Mouse (Mus musculus): ENCODE data around the gene Abca12.

The Abca12 gene

GRCm38 (mm10) chr1:71414810-71415209 is at the start of gene Abca12:
Gene Abca12 (minus strand): TSS chr1:71414910.
- no peak for DNase-seq (ENCODE audit: low spot score)

GRCm38 (mm10) chr1:71457961-71458360 is 43.3 kb upstream of the Abca12 start:
- DNase-seq (ENCODE audit: low spot score) = no peak

- DNase-seq (ENCODE audit: low spot score) = no peak
Observed at GRCm38 (mm10) chr1:71447424-71447823, 32.7 kb upstream of the Abca12 start.

GRCm38 (mm10) chr1:71421741-71422333 is 7.1 kb upstream of the Abca12 start:
- DNase-seq (ENCODE audit: low spot score) = no peak

GRCm38 (mm10) chr1:71418467-71418866 is 3.8 kb upstream of the Abca12 start:
- no peak for DNase-seq (ENCODE audit: low spot score)

DNA sequence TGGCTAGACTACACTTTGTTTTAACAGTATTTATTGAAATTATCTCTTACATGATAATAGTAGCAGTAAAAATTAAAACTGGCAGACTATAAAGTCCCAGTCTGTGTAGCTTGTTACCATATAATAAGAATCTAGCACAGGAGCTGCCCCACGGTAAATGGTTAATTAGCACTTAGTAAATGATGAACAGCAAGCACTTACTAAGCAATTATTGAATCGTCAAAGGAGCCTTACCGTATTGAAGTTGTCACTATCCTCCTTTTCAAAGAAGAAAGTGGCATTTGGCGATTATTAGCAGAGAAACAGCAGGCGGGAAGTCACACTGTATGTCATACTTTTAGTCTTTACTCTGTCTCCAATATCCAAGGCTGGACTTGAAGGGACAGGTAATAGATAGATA is 3.2 kb upstream of the Abca12 start:
- no peak for DNase-seq (ENCODE audit: low spot score)

DNA sequence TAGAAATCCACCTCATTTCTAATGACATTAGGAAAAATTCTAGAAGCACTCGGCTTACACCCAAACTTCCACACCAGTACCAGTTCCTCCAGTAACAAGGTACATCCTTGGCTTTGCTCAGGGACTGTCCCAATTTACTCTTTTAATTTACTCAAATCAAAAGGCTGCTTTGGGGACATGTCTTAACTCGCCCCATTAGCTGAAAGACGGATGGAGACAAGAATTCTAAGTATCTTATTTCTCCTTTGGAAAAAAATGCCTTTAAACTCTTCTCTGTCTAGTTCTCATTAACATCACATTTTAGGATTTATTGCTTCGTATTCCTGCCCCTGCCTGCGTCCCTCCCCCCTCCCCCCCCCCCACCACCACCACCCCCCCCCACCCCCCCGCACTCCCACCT is 626 bp downstream of the Abca12 start:
- no peak for DNase-seq (ENCODE audit: low spot score)

DNA sequence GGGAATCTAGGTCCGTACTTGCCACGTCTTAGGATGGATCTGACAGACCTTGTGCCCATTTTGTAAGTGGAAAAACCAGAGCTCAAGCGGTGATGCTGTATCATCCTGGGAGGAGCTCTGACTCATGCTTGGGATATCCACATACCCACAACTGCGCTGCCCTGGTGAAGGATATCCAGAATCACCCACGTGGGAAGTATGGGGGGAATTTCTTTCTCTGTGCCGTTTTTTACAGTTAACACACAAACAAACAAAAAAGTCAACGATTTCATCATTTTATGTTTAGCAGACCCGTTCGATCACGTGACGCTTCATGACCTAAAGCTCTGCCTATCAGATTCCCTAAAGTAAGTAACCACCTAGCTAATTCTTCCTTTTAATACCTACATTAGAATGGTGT is 1.6 kb downstream of the Abca12 start:
- DNase-seq (ENCODE audit: low spot score) = no peak

- no peak for DNase-seq (ENCODE audit: low spot score)
Observed at GRCm38 (mm10) chr1:71407711-71408110, 7.0 kb downstream of the Abca12 start.

GRCm38 (mm10) chr1:71397635-71398034 is 17.1 kb downstream of the Abca12 start:
- DNase-seq (ENCODE audit: low spot score) = no peak

GRCm38 (mm10) chr1:71396105-71396504 is 18.6 kb downstream of the Abca12 start:
- DNase-seq (ENCODE audit: low spot score) = no peak

DNA sequence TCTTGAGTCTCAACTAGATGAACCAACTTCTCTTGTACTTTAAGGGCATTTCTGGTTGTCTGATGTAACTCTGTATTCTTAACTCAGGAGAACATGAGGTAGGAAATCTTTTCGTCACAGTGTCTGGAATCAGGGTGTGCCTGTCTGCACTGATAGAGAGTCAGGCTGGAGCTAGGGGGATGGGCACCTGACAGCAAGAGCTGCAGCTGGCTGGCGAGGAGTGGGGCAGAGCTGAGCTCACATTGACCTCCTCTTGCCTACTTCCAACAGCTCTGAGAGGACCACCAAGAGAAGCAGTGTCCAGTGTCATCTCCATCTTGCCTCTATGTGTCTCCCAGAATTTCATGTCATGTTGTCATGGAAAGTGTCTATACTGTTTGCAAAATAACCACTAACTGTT is 20.5 kb downstream of the Abca12 start:
- no peak for DNase-seq (ENCODE audit: low spot score)

- DNase-seq (ENCODE audit: low spot score) = no peak
Observed at GRCm38 (mm10) chr1:71393489-71393888, 21.2 kb downstream of the Abca12 start.

DNA sequence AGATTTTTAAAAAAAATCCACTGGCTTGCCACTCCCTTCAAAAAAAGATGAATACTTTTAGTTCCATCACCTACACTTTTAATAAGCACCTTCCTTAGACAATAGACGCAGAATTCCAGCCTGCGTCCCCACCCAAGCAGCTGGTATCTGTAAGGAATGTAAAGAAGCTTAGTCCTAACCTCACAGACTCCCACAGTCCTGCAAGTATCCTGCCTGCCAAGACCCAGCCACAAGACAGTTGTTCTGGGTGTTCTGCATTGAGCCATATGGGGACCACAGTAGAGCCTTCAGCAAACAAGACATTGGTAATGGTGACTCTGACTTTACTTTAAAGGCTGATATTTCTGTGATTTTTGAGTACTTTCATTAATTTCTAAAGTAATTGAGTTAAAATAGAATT is 22.2 kb downstream of the Abca12 start:
- no peak for DNase-seq (ENCODE audit: low spot score)

DNA sequence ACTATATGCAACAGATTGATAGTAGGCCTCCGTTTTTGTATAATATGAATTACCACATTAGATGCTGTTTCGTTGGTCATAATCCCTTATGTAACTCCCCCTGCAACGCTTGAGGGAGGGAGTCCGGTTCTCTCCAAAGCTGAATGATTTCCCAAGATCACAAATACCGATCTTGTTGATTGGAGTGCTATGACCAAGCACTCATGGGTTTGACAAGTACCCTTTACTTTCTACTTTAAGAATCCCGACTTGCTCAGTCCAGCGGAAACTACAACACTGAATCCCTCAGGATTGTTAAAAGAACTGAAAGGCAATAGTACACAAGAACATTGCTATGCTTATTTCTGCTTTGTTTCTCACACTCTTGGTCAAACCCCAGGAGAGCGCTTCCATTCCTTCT is 28.1 kb downstream of the Abca12 start:
- DNase-seq (ENCODE audit: low spot score) = no peak

GRCm38 (mm10) chr1:71384098-71384497 is 30.6 kb downstream of the Abca12 start:
- DNase-seq (ENCODE audit: low spot score) = no peak

- DNase-seq (ENCODE audit: low spot score) = no peak
Observed at GRCm38 (mm10) chr1:71373090-71373489, 41.6 kb downstream of the Abca12 start.

GRCm38 (mm10) chr1:71370266-71370665 is 44.4 kb downstream of the Abca12 start:
- DNase-seq (ENCODE audit: low spot score) = no peak

DNA sequence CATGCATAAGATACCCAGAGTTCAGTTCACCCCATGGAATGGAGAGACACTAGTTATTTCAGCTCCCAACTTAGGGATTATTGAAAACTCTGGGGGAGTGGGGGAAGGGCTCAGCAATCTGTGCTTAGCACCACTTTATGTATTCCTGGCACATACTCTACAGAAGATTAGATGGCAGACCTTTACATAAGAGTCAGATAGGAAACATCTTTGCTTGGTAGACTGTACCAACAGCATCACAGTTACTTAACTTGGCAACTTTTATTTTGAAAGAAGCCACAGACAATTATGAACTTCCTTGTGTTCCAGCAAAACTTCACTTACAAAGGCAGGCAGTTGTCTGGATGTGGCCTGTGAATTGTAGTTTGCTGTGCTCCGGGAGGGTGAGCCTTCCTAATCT is 46.9 kb downstream of the Abca12 start:
- DNase-seq (ENCODE audit: low spot score) = no peak

- DNase-seq (ENCODE audit: low spot score) = no peak
Observed at GRCm38 (mm10) chr1:71342861-71343554, 71.7 kb downstream of the Abca12 start.

DNA sequence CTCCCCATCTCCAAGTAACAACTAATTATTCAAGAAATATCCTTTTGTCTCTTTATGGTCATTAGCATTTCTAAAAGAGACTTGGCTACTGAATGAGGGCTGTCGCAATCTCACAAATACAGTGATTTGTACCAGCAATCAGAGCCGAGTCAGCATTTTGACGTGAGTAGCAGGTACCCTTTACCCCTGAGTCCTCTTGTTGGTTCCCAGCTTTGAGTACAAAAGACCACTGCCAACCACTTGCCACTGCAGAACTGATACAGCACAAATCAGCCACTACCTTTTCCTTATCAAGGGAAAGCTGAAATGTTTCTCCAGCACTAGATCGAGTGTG is 72.5 kb downstream of the Abca12 start:
- no peak for DNase-seq (ENCODE audit: low spot score)

GRCm38 (mm10) chr1:71341370-71342260 is 73.1 kb downstream of the Abca12 start:
- DNase-seq (ENCODE audit: low spot score) = no peak

All from urinary bladder, postnatal 25 days (tissue).